Mouse (Mus musculus): ENCODE data around the gene Hykk. TPM values are rescaled to one million over a fixed set of nuclear protein-coding genes. Genes with fewer than 3 reads are reported as not detected.
A peak's percentile ranks its signal among the peaks of the same experiment; 100 is the strongest.

The Hykk gene
- total and polyA plus RNA-seq, 3 experiments = not detected

DNA sequence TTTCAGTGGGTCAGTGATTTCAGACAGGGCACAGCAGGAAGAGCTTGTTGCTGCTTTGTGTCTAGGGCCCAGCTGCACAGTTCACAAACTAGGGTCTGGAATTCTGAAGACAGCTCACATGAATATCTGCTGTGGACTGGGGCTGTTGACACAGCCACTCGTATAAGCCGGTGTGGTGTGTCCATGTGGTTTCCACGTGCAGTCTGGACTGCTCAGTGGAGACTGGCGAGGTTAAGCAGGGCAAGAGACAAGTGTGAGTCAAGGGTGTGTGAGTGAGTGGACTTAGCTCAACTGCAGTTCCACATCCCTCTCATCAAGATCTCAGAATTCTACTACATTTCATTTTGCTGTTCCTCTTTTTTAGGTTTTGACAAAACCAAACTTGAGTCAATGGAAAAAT is 25.0 kb upstream of the Hykk start:
- TF ChIP-seq POLR2AphosphoS5 (IDR thresholded peaks at IDR 0.05; ENCODE audit: borderline replicate concordance, low read depth, low read length) = no peak
- TF ChIP-seq ELF1 (IDR thresholded peaks at IDR 0.05; ENCODE audit: low read depth, low read length) = no peak
- no peak for TF ChIP-seq E2F4 (IDR thresholded peaks at IDR 0.05; ENCODE audit: borderline replicate concordance, low read depth, low read length)
- no peak for TF ChIP-seq ZC3H11A (IDR thresholded peaks at IDR 0.05; ENCODE audit: low read depth, low read length)
- TF ChIP-seq MXI1 (IDR thresholded peaks at IDR 0.05; ENCODE audit: low read depth, low read length) = no peak
- no peak for TF ChIP-seq KAT2A (conservative IDR thresholded peaks at IDR 0.05; ENCODE audit: low read depth, low read length)
- TF ChIP-seq JUND (IDR thresholded peaks at IDR 0.05; ENCODE audit: low read depth, low read length) = no peak
- no peak for TF ChIP-seq EP300 (IDR thresholded peaks at IDR 0.05; ENCODE audit: low read depth in 1 of 2, low read length in 2 of 2)
- no peak for TF ChIP-seq MAX (IDR thresholded peaks at IDR 0.05; ENCODE audit: low read length)
- no peak for TF ChIP-seq USF2 (IDR thresholded peaks at IDR 0.05; ENCODE audit: borderline replicate concordance in 1 of 2, insufficient read depth in 1 of 2, low read depth in 1 of 2, low read length in 2 of 2)
- TF ChIP-seq CHD1 (IDR thresholded peaks at IDR 0.05; ENCODE audit: low read depth, low read length) = no peak
- TF ChIP-seq USF1 (IDR thresholded peaks at IDR 0.05; ENCODE audit: low read depth, low read length) = no peak
- TF ChIP-seq SIN3A (IDR thresholded peaks at IDR 0.05; ENCODE audit: low read length) = no peak
- no peaks in the 10 kb centered on the region for H3K4me1 ChIP-seq (ENCODE audit: control insufficient read depth in 1 of 2, insufficient read depth in 2 of 2, low read length in 2 of 2)
- H3K27me3 ChIP-seq (ENCODE audit: control insufficient read depth in 1 of 2, insufficient read depth in 2 of 2, low read length in 2 of 2) = no peaks in the 10 kb centered on the region
- peaks cover 0 to 34% of the 10 kb centered on the region in 2 experiments; a peak in 2 of 4 replicates for H3K36me3 ChIP-seq (ENCODE audit: control insufficient read depth in 1 of 2, insufficient read depth in 2 of 2, low read length in 2 of 2)
- no peaks in the 10 kb centered on the region for H3K9me3 ChIP-seq (replicated peaks; ENCODE audit: insufficient read depth, low read length)
- no peak overlapping the region for H3K9ac ChIP-seq (ENCODE audit: control insufficient read depth, low read depth, low read length, poor library complexity, severe bottlenecking)
- peak; percentile 22 for DNase-seq (ENCODE audit: low read depth, low spot score)
- H3K27ac ChIP-seq (ENCODE audit: control insufficient read depth, low read depth, low read length) = no peak overlapping the region
- no peaks in the 10 kb centered on the region for H3K79me2 ChIP-seq (ENCODE audit: control insufficient read depth, insufficient read depth, low read length, poor library complexity)
- no peak overlapping the region for H3K4me3 ChIP-seq (ENCODE audit: control insufficient read depth in 1 of 2, insufficient read depth in 1 of 2, low read depth in 2 of 2, low read length in 2 of 2)

DNA sequence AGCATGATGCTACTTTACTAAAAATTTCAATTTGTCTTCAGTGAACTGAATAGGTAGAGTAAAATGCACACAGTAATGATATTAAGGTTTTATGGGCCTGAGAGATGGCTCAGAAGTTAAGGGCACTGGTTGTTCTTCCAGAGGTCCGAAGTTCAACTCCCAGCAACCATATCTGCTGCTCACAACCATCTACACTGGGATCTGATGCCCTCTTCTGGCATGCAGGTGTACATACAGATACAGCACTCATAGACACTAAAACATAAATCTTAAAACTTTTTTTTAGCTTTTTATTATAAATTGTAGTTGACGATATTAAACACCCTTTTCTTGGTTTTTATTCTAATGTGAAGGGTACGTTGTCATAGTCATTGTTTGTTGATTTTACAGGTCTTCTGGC is 20.0 kb upstream of the Hykk start:
- peak in 2 of 3 experiments; percentile 20 to 29; a peak in 3 of 6 replicates for TF ChIP-seq CTCF (IDR thresholded peaks at IDR 0.05 in 2 of 3, conservative IDR thresholded peaks at IDR 0.05 in 1 of 3; ENCODE audit: control insufficient read depth in 1 of 3, insufficient read depth in 1 of 3, low read depth in 2 of 3, low read length in 3 of 3, poor library complexity in 1 of 3, severe bottlenecking in 1 of 3)
- TF ChIP-seq NRF1 (IDR thresholded peaks at IDR 0.05; ENCODE audit: insufficient read depth, low read depth, low read length, poor library complexity, severe bottlenecking) = no peak
- no peak for TF ChIP-seq SIN3A (IDR thresholded peaks at IDR 0.05; ENCODE audit: low read length)
- no peak for TF ChIP-seq JUND (IDR thresholded peaks at IDR 0.05; ENCODE audit: low read depth, low read length)
- TF ChIP-seq MYB (IDR thresholded peaks at IDR 0.05; ENCODE audit: low read depth, low read length) = no peak
- TF ChIP-seq SMC3 (IDR thresholded peaks at IDR 0.05; ENCODE audit: low read depth, low read length) = 0 out of 2 replicates have a peak, but pooled peaks have one; percentile 10
- TF ChIP-seq MAZ (IDR thresholded peaks at IDR 0.05; ENCODE audit: low read depth, low read length) = no peak
- no peak overlapping the region for H3K9ac ChIP-seq (ENCODE audit: control insufficient read depth, low read depth, low read length, poor library complexity, severe bottlenecking)
- no peaks in the 10 kb centered on the region for H3K9me3 ChIP-seq (replicated peaks; ENCODE audit: insufficient read depth, low read length)
- H3K27me3 ChIP-seq (ENCODE audit: control insufficient read depth in 1 of 2, insufficient read depth in 2 of 2, low read length in 2 of 2) = no peaks in the 10 kb centered on the region
- H3K79me2 ChIP-seq (ENCODE audit: control insufficient read depth, insufficient read depth, low read length, poor library complexity) = no peaks in the 10 kb centered on the region
- H3K4me1 ChIP-seq (ENCODE audit: control insufficient read depth in 1 of 2, insufficient read depth in 2 of 2, low read length in 2 of 2) = no peaks in the 10 kb centered on the region
- H3K36me3 ChIP-seq (ENCODE audit: control insufficient read depth in 1 of 2, insufficient read depth in 2 of 2, low read length in 2 of 2) = peaks cover 0 to 44% of the 10 kb centered on the region in 2 experiments; a peak in 2 of 4 replicates
- peak; percentile 23 for DNase-seq (ENCODE audit: low read depth, low spot score)
- H3K27ac ChIP-seq (ENCODE audit: control insufficient read depth, low read depth, low read length) = no peak overlapping the region
- H3K4me3 ChIP-seq (ENCODE audit: control insufficient read depth in 1 of 2, insufficient read depth in 1 of 2, low read depth in 2 of 2, low read length in 2 of 2) = no peak overlapping the region
